Mouse (Mus musculus) ES-Bruce4 (cell line): ENCODE data around the gene Zfp414.

Experiments used
- CTCF ChIP-seq: IDR thresholded peaks from one replicate; pipeline ENCODE4 v1.8.1; 2011; ENCODE audit warnings: low read depth, low read length
- EP300 ChIP-seq: IDR thresholded peaks from 2 replicates; pipeline ENCODE4 v1.6.1; 2011; ENCODE audit warnings: low read depth, low read length; ENCODE audit not compliant: insufficient read depth
- POLR2A ChIP-seq: IDR thresholded peaks from one replicate; pipeline ENCODE4 v1.8.1; 2011; ENCODE audit warnings: low read length; ENCODE audit not compliant: insufficient read depth

GRCm38 (mm10) chr17:33629487-33630125 lies 716 bp downstream of the Zfp414 start:
- no peak for TF ChIP-seq EP300
- TF ChIP-seq POLR2A = no peak
- TF ChIP-seq CTCF = no peak
